Mouse (Mus musculus): ENCODE measurements around the gene Ociad2. TPM values are rescaled to one million over a fixed set of nuclear protein-coding genes. Genes with fewer than 3 reads are reported as not detected.

Gene Ociad2
- polyA plus RNA-seq, 1 experiment from 2014 or later = 23.9 TPM

Other genes starting within 250 kb of the Ociad2 start
- 40.1 and 43.1 TPM in 2 replicates for gene Fryl, start 84.4 kb downstream of the Ociad2 start, polyA plus RNA-seq (2015; fragmentation: Nextera tagmentation; extraction: Ambion mirVana)
- gene Ociad1, start 48.2 kb downstream of the Ociad2 start, polyA plus RNA-seq (2015; fragmentation: Nextera tagmentation; extraction: Ambion mirVana) = 342 and 344 TPM in 2 replicates
- gene Cwh43, start 65.0 kb upstream of the Ociad2 start, polyA plus RNA-seq (2015; fragmentation: Nextera tagmentation; extraction: Ambion mirVana) = 0.29 and 0.39 TPM in 2 replicates
- 47.4 and 50.1 TPM in 2 replicates for gene Dcun1d4, start 140.0 kb upstream of the Ociad2 start, polyA plus RNA-seq (2015; fragmentation: Nextera tagmentation; extraction: Ambion mirVana)